Mouse (Mus musculus) 3T3-L1 (cell line): ENCODE measurements around the gene Olfr519.

Source experiments
- DNase-seq: peaks from one replicate; pipeline ENCODE4 v3.0.0-alpha.2; 2015; ENCODE audit warnings: low read depth, low spot score

The Olfr519 gene

GRCm38 (mm10) chr7:108894320-108894719 is at the start of gene Olfr519:
Gene Olfr519 (minus strand): TSS chr7:108894420.
- no peak for DNase-seq

DNA sequence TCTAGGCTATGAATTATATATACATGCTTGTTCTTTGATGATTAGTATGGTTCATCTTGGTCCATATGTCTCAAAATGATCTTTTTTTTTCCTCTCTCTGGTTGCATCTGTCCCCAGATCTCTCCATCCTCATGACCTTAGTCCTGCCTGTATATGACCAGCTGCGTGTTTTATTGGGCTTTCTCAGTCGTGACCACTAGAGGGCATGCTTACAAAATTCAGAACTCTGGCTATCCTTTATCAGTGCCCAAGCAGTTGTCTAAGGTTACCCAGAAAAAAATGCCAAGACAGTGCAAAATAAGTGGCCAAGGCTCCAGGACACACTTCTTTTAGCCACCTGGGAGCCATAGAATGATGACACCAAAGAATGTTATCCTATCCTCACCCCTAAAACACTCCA is 49.8 kb upstream of the Olfr519 start:
- peak; percentile 74 for DNase-seq

- DNase-seq, result peak; percentile 73
Measured at GRCm38 (mm10) chr7:108941466-108941865, 47.2 kb upstream of the Olfr519 start.

DNA sequence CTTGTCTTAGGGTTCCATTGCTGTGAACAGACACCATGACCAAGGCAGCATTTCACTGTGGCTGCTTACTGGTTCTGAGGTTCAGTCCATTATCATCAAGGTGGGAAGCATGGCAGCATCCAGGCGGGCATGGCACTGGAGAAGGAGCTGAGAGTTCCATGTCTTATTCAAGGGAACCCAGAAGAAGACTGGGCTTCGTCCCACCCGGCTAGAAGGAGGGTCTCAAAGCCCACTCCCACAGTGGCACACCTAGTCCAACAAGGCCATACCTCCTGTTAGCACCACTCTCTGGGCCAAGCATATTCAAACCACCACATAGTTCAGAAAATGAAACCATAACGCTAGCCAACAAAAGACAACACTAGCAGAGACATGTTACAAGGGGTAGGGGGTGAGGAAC is 42.4 kb upstream of the Olfr519 start:
- no peak for DNase-seq

GRCm38 (mm10) chr7:108935411-108935810 is 41.2 kb upstream of the Olfr519 start:
- DNase-seq, result no peak

GRCm38 (mm10) chr7:108934836-108935235 is 40.6 kb upstream of the Olfr519 start:
- DNase-seq, result peak; percentile 22

DNA sequence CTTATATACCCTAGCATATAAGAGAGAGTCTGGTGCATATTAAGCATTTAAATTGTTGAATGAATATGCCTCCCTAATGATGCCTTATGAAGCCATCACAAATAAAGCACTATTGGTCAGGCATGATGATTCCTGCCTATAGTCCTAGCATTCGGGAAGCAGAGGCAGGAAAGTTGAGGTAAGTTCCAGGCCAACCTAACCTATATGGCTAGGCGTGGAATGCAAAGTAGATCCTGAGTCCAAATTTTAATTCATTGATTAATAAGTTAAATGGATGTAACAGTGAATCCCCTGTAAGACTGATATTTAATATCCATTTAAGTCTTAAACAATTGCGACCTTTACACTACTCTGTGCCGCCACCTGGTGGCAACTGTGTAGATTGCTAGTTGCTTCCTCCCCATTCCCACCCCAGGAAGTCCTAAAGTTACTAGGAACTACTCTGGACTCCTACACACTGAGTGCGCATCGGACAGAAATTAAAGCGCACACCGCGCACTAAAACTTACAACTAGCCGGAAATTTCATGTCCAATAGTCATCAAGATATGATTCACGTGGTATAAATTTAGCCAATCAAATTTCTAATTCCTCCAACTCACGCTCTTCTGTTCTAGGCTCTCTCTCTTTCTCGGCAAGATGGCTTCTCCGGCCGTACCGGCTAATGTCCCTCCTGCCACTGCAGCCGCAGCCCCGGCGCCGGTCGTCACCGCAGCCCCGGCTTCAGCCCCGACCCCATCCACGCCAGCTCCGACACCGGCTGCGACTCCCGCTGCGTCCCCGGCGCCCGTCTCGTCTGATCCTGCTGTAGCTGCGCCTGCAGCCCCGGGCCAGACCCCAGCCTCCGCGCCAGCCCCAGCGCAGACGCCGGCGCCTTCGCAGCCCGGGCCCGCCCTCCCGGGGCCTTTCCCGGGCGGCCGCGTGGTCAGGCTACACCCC is 39.8 kb upstream of the Olfr519 start, which contains the start of gene Eif3f:
Eif3f (plus strand) TSS at position 624 of the 938 bp plus-strand sequence.
- DNase-seq, result peak; percentile 97

DNA sequence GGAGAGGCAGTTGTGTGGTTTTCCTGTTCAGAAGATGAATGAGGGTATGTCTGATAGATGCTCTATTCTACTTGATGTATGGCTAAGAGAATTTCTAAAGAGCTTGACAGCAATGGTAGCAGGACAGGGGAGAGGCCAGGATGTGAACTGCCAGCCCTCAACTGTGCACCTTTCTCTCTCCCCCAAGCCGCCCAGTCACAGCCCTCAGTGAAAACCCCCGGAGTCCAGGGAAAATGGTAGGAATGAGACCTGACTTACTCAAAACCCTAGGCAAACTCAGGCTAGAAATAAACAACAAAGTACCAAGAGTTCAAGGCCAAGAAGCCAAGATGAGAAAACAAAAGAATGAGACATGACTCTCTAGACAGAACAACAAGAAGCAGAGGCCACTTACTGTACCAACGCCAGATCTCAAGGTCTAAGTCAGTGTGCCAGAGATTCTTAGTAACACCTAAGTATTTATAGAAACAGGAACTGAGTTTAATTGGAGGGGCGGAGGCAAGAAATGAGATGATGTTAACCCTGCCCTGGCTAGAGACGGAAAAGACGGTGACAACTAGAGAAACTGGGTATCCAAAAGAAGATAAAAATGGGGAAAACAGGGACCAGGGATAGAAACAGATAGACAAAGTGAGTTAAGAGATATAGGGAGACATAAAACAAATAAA is 35.6 kb upstream of the Olfr519 start, which contains the start of gene Nlrp10:
Nlrp10 (minus strand) TSS at position 453 of the 668 bp plus-strand sequence.
- no peak for DNase-seq

DNA sequence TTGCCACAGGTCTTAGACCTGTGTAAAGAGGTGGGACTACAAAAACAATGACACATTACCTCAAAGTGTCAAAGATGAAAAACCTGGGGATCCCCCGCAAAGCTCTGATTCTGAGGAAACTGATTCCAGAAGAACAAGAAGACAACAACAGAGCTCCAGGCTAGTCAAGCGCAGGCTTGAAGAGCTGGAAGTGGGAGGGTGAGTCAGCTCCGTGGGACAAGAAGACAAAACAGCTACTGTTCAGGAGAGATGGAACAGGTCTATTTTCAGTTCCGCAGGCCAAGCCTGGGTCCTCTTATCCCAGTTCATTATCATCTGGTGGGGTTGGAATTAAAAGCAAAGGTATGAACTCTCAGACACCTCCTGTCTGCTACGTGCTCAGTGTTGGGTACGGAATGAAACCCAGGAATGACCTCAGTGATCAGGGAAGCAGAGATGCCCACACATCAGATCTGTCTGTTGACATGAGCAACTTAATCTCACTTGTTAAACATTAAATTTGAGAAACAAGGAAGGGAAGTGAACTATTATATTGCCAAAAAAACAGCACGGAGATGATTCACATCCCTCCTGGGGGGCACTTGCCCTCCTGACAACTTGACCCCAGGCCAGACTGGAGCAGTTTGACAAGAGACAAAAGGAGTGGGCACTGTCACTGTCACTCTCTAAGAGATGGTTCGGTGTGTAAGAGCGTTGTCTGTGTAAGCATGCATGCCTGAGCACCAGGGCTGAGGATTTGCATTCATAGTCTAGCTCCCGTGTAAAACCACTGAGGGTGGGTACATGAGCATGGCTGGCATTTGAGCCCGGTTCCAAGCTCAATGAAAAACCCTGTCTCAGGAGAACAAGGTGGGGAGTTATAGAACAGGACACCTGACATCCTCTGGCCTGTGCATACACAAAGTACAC is 34.3 kb upstream of the Olfr519 start:
- DNase-seq, result no peak

- DNase-seq, result no peak
Measured at GRCm38 (mm10) chr7:108927043-108927442, 32.8 kb upstream of the Olfr519 start.

DNA sequence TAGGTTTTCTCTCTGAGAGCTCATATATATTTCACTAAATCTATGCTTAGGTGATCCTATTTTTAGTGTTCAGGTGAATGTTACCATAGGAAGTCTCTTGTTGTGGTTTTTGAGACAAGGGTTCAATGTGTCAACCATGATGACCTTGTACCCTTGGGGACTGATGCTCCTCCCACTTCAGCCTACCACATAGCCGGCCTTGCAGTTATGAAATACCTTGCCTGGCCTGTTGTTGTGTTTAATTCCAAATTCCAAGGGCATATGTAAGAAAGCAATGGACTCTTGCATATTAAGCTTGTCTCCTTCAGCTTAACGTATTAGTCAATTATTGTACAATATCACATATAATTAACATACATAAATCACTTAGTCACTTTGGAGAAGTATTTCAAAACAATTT is 9.7 kb upstream of the Olfr519 start:
- no peak for DNase-seq

DNA sequence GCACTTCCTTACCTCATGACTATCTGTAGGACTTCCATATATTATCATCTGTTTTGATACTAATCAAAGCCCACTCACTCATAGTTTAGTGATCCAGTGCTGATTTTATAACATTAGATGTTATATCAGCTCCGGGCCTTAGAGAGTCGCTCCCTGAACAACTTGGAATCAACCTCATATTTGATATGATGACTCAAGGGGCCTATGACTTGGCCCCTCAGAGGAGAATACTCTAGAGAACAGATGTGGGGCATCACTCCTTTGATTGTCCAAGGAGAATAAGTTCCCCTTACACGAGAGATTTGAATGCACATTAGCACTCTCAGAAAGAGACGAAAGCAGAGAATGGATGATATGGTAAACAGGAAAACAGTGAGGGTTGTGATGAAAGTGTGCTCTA is 9.3 kb downstream of the Olfr519 start, which contains the start of gene Olfr518:
Olfr518 (minus strand) TSS at position 101 of the 400 bp plus-strand sequence.
- no peak for DNase-seq

DNA sequence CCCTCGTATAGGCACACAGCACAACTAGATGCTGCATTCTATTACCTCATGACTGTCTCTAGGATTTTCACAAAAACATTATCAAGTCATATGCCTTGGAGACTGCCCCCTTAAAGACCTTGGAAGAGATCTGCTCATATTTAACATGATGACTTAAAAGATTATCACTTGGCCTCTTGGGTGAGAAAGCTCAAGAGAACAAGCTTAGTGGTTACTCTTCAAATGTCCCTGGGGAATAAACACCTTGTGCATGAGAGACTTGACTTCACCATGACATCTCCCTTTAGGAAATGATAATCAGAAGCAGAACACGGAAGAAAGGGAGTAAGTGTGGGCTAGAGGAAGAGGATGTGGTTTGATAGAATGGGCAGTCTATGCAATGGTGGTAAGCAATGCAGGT is 21.9 kb downstream of the Olfr519 start, which contains the start of gene Olfr517:
Olfr517 (minus strand) TSS at position 101 of the 400 bp plus-strand sequence.
- no peak for DNase-seq

DNA sequence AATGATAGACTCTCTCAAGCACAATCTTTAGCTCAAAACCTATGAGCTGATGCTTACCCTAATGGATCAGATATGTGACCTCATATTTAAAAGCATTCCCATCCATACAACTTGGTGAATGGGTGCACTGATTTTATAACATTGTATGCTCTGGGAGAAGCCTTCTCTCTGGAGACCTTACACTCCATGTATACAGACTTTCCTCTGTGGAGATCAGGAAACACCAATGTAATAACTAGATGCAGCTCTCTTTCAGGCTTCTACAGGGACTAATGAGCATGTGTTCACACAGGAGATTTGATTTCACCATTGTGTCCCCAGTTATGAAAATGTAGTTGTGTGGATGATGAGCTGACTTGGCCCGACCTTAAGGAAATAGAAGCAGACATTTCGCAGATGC is 43.8 kb downstream of the Olfr519 start, which contains the start of gene Olfr516:
Olfr516 (minus strand) TSS at position 101 of the 400 bp plus-strand sequence.
- no peak for DNase-seq
